Mouse (Mus musculus) stomach, postnatal 0 days (tissue): ENCODE measurements around the gene Tanc1. TPM values are rescaled to one million over a fixed set of nuclear protein-coding genes. Genes with fewer than 3 reads are reported as not detected.
A peak's percentile ranks its signal among the peaks of the same experiment; 100 is the strongest.

ENCODE experiments used
- ATAC-seq: fragments of 200-750 bp; cut with Nextera tagmentation; 2 replicates; pipeline ENCODE4 v1.8.0; 2017; ENCODE audit not compliant: low FRiP score, low TSS enrichment
- DNase-seq: peaks from one replicate; pipeline ENCODE4 v3.0.0-alpha.2; 2016; ENCODE audit warnings: low spot score
- H3K27ac ChIP-seq: fragments of 300-500 bp; sonication (generic); replicated peaks from 2 replicates; pipeline ENCODE4 v1.5.1; 2014; ENCODE audit warnings: mild to moderate bottlenecking, control low read depth
- H3K27me3 ChIP-seq: fragments of 300-500 bp; sonication (generic); 2 replicates; pipeline ENCODE4 v1.6.1; 2014; ENCODE audit warnings: low read length; ENCODE audit not compliant: control insufficient read depth, insufficient read depth
- H3K36me3 ChIP-seq: fragments of 300-500 bp; sonication (generic); 2 replicates; pipeline ENCODE4 v1.6.1; 2014; ENCODE audit warnings: low read length, mixed read lengths; ENCODE audit not compliant: control insufficient read depth, insufficient read depth
- H3K4me1 ChIP-seq: fragments of 300-500 bp; sonication (generic); replicated peaks from 2 replicates; pipeline ENCODE4 v1.6.1; 2014; ENCODE audit warnings: antibody characterized with exemption; ENCODE audit not compliant: control insufficient read depth, insufficient read depth
- H3K4me2 ChIP-seq: fragments of 300-500 bp; sonication (generic); replicated peaks from 2 replicates; pipeline ENCODE4 v1.6.1; 2014; ENCODE audit warnings: low read depth, mild to moderate bottlenecking, control low read depth, moderate library complexity
- H3K4me3 ChIP-seq: fragments of 300-500 bp; sonication (generic); 2 replicates; pipeline ENCODE4 v1.5.1; 2014; ENCODE audit warnings: low read depth, low read length, control low read depth
- H3K9ac ChIP-seq: fragments of 300-500 bp; sonication (generic); 2 replicates; pipeline ENCODE4 v1.6.1; 2014; ENCODE audit warnings: mild to moderate bottlenecking, low read length, control low read depth, mixed read lengths
- H3K9me3 ChIP-seq: fragments of 300-500 bp; sonication (generic); 2 replicates; pipeline ENCODE4 v1.6.1; 2016; ENCODE audit warnings: low read length; ENCODE audit not compliant: control insufficient read depth
- CTCF ChIP-seq: IDR thresholded peaks from 2 replicates; pipeline ENCODE4 v1.5.1; 2016; ENCODE audit warnings: antibody characterized with exemption, low read depth, mild to moderate bottlenecking, moderate library complexity
- EP300 ChIP-seq: optimal IDR thresholded peaks from 2 replicates; pipeline ENCODE3; 2016; ENCODE audit warnings: antibody characterized with exemption
- WGBS: fragments of 180-500 bp; shearing (Covaris S2); extraction: QIAGEN DNeasy Blood & Tissue Kit; methylation state at CpG from one replicate; pipeline ENCODE4 v1.1.7; 2014; 5-methylcytosine and 5-hydroxymethylcytosine counted together
- polyA plus RNA-seq: library from polyadenylated mRNA; unstranded; fragments of >200 nt; fragmentation: Nextera tagmentation; extraction: Ambion mirVana; gene quantifications from 2 replicates; pipeline ENCODE4 v1.2.1, GENCODE M21; 2015

Gene Tanc1
- polyA plus RNA-seq, 1 experiment from 2014 or later = 13.4 TPM

DNA sequence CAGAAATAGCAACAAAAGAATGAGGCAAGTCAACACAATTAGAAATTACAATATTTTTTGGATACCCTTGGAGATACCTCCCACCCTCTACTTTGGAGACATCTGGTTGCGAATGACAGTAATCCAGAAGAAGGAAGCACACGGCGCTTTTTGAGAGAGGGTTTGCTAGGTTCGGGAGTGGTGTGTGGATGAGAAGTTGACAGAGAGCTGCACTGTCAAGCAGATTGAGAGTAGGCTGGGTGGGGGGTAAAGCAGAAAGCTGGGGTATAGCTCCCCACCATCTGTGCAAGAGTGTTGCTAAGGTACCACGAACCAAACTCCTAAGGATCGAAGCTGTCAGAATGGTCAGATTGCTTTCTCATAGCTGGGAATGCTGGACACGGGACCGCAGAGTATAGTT, 40.0 kb downstream of the Tanc1 start:
- H3K4me2 ChIP-seq = no peak overlapping the region
- H3K4me1 ChIP-seq = no peaks in the 10 kb centered on the region
- ATAC-seq = no peak
- no peak overlapping the region for H3K4me3 ChIP-seq
- H3K27ac ChIP-seq = no peak overlapping the region
- WGBS = 94% methylated on average over 8 of the region's 8 CpGs
- no peak overlapping the region for H3K9ac ChIP-seq
- no peaks in the 10 kb centered on the region for H3K9me3 ChIP-seq
- H3K36me3 ChIP-seq = no peaks in the 10 kb centered on the region; the same call in 1 of the 2 replicates
- DNase-seq = no peak
- H3K27me3 ChIP-seq = no peaks in the 10 kb centered on the region
- TF ChIP-seq CTCF (no peak), EP300 (no peak)

GRCm38 (mm10) chr2:59652702-59653101, 40.9 kb downstream of the Tanc1 start:
- Histone ChIP-seq H3K4me1 (no peaks in the 10 kb centered on the region), H3K4me3 (no peak overlapping the region), H3K4me2 (no peak overlapping the region), H3K9ac (no peak overlapping the region), H3K27ac (no peak overlapping the region), H3K9me3 (no peaks in the 10 kb centered on the region), H3K36me3 (no peaks in the 10 kb centered on the region), H3K27me3 (no peaks in the 10 kb centered on the region)
- DNase-seq (no peak), ATAC-seq (no peak)
- 73% methylated on average over 5 of the region's 5 CpGs for WGBS
- TF ChIP-seq EP300 (no peak), CTCF (peak; percentile 32)

GRCm38 (mm10) chr2:59653306-59654165, 41.7 kb downstream of the Tanc1 start:
- Histone ChIP-seq H3K9me3 (no peaks in the 10 kb centered on the region), H3K36me3 (no peaks in the 10 kb centered on the region), H3K4me3 (no peak overlapping the region), H3K9ac (no peak overlapping the region), H3K27ac (no peak overlapping the region), H3K27me3 (no peaks in the 10 kb centered on the region), H3K4me1 (no peaks in the 10 kb centered on the region), H3K4me2 (no peak overlapping the region)
- 0 out of 2 replicates have a peak, but pooled peaks have one; percentile 35 for ATAC-seq
- no peak for DNase-seq
- 58% methylated on average over 8 of the region's 8 CpGs for WGBS
- TF ChIP-seq CTCF (no peak), EP300 (no peak)

DNA sequence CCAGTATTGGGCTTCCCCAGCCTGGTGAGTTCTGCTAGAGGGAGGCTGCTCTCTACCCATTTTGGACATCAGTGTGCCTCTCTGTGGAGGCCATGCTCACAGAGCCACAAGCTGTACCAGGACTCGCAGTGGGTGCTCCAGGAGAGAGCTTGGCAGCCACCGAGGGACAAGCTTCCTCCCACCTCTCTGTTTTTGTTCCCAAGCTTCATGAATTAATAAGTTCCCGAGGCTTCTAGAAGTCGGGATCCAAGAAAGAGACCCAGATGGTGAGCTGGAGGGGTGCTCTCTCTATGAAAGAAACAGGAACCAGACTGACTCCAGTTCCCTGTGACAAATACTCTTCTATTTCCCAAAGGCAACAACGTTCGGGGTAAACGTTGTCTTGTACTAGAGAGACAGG, 43.6 kb downstream of the Tanc1 start:
- no peaks in the 10 kb centered on the region for H3K4me1 ChIP-seq
- H3K4me2 ChIP-seq = no peak overlapping the region
- no peak for DNase-seq
- H3K9ac ChIP-seq = no peak overlapping the region
- H3K9me3 ChIP-seq = no peaks in the 10 kb centered on the region
- H3K27me3 ChIP-seq = no peaks in the 10 kb centered on the region
- TF ChIP-seq CTCF (no peak), EP300 (no peak)
- H3K36me3 ChIP-seq = no peaks in the 10 kb centered on the region
- H3K4me3 ChIP-seq = no peak overlapping the region
- WGBS = 49% methylated on average over 7 of the region's 7 CpGs
- no peak overlapping the region for H3K27ac ChIP-seq
- no peak for ATAC-seq

DNA sequence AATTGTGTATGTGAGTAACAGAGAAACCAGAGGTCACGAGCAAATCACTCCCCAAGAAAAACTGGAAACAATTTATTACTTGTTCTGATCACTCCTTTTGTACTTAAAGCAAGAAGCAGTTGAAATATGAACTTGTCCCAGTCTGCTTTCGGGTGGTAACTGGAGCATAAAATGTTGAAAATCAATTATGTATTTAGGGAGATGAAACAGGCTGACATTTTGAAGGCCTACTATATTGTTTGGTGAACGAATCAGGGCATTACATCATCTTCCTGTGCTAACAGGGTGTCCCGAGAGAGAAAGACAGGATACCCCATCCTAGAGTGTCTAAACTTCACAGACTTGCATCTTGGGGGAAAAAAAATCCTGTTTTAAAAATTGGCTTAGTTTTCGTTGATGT, 44.8 kb downstream of the Tanc1 start:
- no peak overlapping the region for H3K9ac ChIP-seq
- WGBS = 47% methylated on average over 5 of the region's 5 CpGs
- no peak overlapping the region for H3K4me3 ChIP-seq
- no peak for DNase-seq
- no peak overlapping the region for H3K27ac ChIP-seq
- H3K4me2 ChIP-seq = no peak overlapping the region
- TF ChIP-seq EP300 (no peak), CTCF (no peak)
- no peaks in the 10 kb centered on the region for H3K4me1 ChIP-seq
- ATAC-seq = no peak
- no peaks in the 10 kb centered on the region for H3K9me3 ChIP-seq
- H3K36me3 ChIP-seq = no peaks in the 10 kb centered on the region
- H3K27me3 ChIP-seq = no peaks in the 10 kb centered on the region

DNA sequence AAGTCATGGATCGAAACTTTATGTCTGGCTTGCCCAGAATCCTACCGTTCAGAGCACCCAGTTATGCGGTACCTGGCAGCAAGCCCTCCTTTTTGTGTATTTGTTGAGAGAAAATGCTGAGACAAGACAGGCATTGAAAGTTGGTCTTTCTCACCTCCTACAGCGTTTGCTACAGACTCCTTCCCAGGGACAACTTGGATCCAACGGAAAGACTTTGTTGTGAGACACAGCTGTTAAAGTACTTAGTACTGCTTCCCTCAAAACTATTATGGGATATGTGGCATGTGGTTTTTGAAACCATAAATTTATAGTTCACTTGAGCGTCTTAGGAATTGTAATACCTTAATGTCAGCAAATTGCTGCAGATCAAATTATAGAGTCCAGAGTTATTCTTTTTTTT, 47.8 kb downstream of the Tanc1 start:
- DNase-seq (no peak), ATAC-seq (no peak)
- 62% methylated on average over 6 of the region's 6 CpGs for WGBS

More for the DNA sequence above, 47.8 kb downstream of the Tanc1 start:
- Histone ChIP-seq H3K9ac (no peak overlapping the region), H3K27me3 (no peaks in the 10 kb centered on the region), H3K4me1 (no peaks in the 10 kb centered on the region), H3K36me3 (no peaks in the 10 kb centered on the region), H3K4me3 (no peak overlapping the region), H3K27ac (no peak overlapping the region), H3K9me3 (no peaks in the 10 kb centered on the region), H3K4me2 (no peak overlapping the region)
- TF ChIP-seq EP300 (no peak), CTCF (no peak)
